In the genomic region with DNA sequence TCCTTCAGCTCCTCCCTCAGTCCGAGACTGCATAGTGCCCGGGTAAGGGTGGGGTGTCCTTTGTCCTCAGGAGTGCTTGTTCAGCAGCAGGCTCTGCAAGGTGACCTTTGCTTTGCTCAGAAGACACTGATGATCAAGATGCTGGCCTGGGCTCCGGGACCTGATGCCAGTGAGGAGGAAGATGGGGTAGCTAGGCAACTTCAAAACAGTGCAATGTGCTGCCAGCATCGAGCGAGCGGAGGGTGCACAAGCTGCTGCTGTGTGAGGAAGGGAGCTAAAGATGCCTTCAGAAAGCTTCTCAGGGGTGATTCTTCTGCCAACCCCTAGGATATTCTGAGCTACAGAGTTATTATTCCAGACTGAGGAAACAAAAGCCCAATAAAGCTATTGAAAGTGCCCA, we compare ENCODE assay signal across 24 mouse cellular contexts. TPM values are rescaled to one million over a fixed set of nuclear protein-coding genes. Genes with fewer than 3 reads are reported as not detected.
DNase-seq lines count a peak whose midpoint lies in the region; ATAC-seq and TF ChIP-seq lines count a peak whose summit lies in the region.
"Had no signal": no experiment of that assay in that cellular context is flagged by ENCODE, and none has a peak within 500 bp of the region (broad histone marks: within the 10 kb centered on the region; RNA-seq: fewer than 3 reads in every experiment).

No protein-coding gene starts in this region.

- ATAC-seq in frontal cortex, adult (ENCODE audit: low TSS enrichment), result peak; percentile 92
- no peak for ATAC-seq in erythroblast, adult 5-6 weeks (replicated peaks; ENCODE audit: low FRiP score, poor library complexity, severe bottlenecking)
- ATAC-seq in megakaryocyte, adult 5-6 weeks (ENCODE audit: poor library complexity, severe bottlenecking), result no peak

- TF ChIP-seq POLR2A in brain, embryonic 14.5 days (IDR thresholded peaks at IDR 0.05; ENCODE audit: borderline replicate concordance, extremely low read depth, insufficient read depth, insufficient read length, poor library complexity, severe bottlenecking), result no peak

- TF ChIP-seq CTCF in brain, embryonic 14.5 days (IDR thresholded peaks at IDR 0.05; ENCODE audit: borderline replicate concordance, extremely low read depth, insufficient read depth, insufficient read length), result no peak

- no peak for DNase-seq in frontal cortex, postnatal 25 days (ENCODE audit: low spot score in 2 of 2)
- peak; percentile 7 for DNase-seq in brain, embryonic 14.5 days (ENCODE audit: low read depth)
- DNase-seq in layer of hippocampus, postnatal 10 days (ENCODE audit: low spot score in 2 of 2), result peak; percentile 12 to 35
- peak; percentile 67 to 76 for DNase-seq in right cerebral cortex, postnatal 10 days (ENCODE audit: low spot score in 2 of 2)
- DNase-seq in embryo, embryonic 10.5 days (ENCODE audit: low spot score), result no peak
- DNase-seq: adrenal gland, postnatal 14 days; cerebellum, postnatal 36 days; gastrocnemius, adult 2 months; heart, adult 18-20 months; kidney, postnatal 10 days; lung, postnatal 10 days had no signal

RNA-seq across cellular contexts. Expression of gene Dspp, which starts 2.6 kb away (rescaled TPM):
- polyA plus RNA-seq in brain, embryonic 14.5 days (2012; rRNA removed), result not detected in 2 replicates
- total RNA-seq in layer of hippocampus, postnatal 10 days (2021), result not detected
- total RNA-seq in erythroblast, adult 5-6 weeks (2015; ENCODE audit: low replicate concordance), result not detected in 2 replicates
- total RNA-seq in erythroblast, adult 5-6 weeks (2017; ENCODE audit: low replicate concordance), result not detected in 2 replicates
- not detected in 2 replicates for total RNA-seq in megakaryocyte, adult 5-6 weeks (2015)
- not detected in 2 replicates for total RNA-seq in megakaryocyte, adult 5-6 weeks (2017)
- total RNA-seq: adrenal gland, postnatal 14 days; gastrocnemius, adult 2 months; heart, adult 18-20 months had no signal
- polyA plus RNA-seq: C2C12; embryonic facial prominence, embryonic 12.5 days; G1E; heart, embryonic 15.5 days; hindbrain, embryonic 11.5 days; intestine, embryonic 14.5 days; limb, embryonic 11.5 days; liver, embryonic 14.5 days; neural tube, embryonic 15.5 days; urinary bladder, adult 2 months had no signal

RNA-seq across cellular contexts. Expression of gene Dmp1, which starts 29.3 kb away (rescaled TPM):
- 0.16 and 1.1 TPM in 2 replicates for polyA plus RNA-seq in brain, embryonic 14.5 days (2012; rRNA removed)
- 1 to 10 TPM in 1 of 2 experiments, under 1 TPM in 1; 0.55 to 1.4 TPM for total RNA-seq in layer of hippocampus, postnatal 10 days (2021)
- total RNA-seq in erythroblast, adult 5-6 weeks (2015; ENCODE audit: low replicate concordance), result not detected in 2 replicates
- not detected in 2 replicates for total RNA-seq in erythroblast, adult 5-6 weeks (2017; ENCODE audit: low replicate concordance)
- not detected in 2 replicates for total RNA-seq in megakaryocyte, adult 5-6 weeks (2015)
- not detected in 2 replicates for total RNA-seq in megakaryocyte, adult 5-6 weeks (2017)
- total RNA-seq: adrenal gland, postnatal 14 days; heart, adult 18-20 months had no signal
- polyA plus RNA-seq: G1E; limb, embryonic 11.5 days; liver, embryonic 14.5 days had no signal

RNA-seq across cellular contexts. Expression of gene Sparcl1, which starts 59.6 kb away (rescaled TPM):
- polyA plus RNA-seq in brain, embryonic 14.5 days (2012; rRNA removed), result 75.9 and 150 TPM in 2 replicates
- 1,000 to 10,000 TPM; 1,050 to 1,141 TPM for total RNA-seq in layer of hippocampus, postnatal 10 days (2021)
- not detected in 2 replicates for total RNA-seq in erythroblast, adult 5-6 weeks (2015; ENCODE audit: low replicate concordance)
- 0.85 TPM in 1 of 2 replicates, not detected in the other for total RNA-seq in erythroblast, adult 5-6 weeks (2017; ENCODE audit: low replicate concordance)
- not detected in 2 replicates for total RNA-seq in megakaryocyte, adult 5-6 weeks (2015)
- total RNA-seq in megakaryocyte, adult 5-6 weeks (2017), result not detected in 2 replicates
- total RNA-seq: G1E had no signal
- polyA plus RNA-seq: C2C12, G1E had no signal

Comparison
In these comparisons a context has a peak if more than half of its experiments do, and no peak if none do; other contexts are left out.
1. DNase-seq: peak in brain, embryonic 14.5 days (single experiment), layer of hippocampus, postnatal 10 days (2 of 2) and right cerebral cortex, postnatal 10 days (2 of 2); none in frontal cortex, postnatal 25 days (0 of 2) and embryo, embryonic 10.5 days (single experiment).
2. RNA of gene Sparcl1, which starts 59.6 kb away (total RNA-seq): 1,050 to 1,141 TPM in layer of hippocampus, postnatal 10 days; 0.85 TPM in erythroblast, adult 5-6 weeks and not detected in megakaryocyte, adult 5-6 weeks; every median in the first group is over 100 times any median in the second.